Mouse (Mus musculus) hindbrain, embryonic 13.5 days (tissue): ENCODE measurements around the gene Aip. TPM values are rescaled to one million over a fixed set of nuclear protein-coding genes. Genes with fewer than 3 reads are reported as not detected.
A peak's percentile ranks its signal among the peaks of the same experiment; 100 is the strongest.

Experiments used
- ATAC-seq: fragments of 200-750 bp; cut with Nextera tagmentation; 2 replicates; pipeline ENCODE4 v1.8.0; 2017; ENCODE audit warnings: moderate TSS enrichment; ENCODE audit not compliant: low FRiP score
- H3K27ac ChIP-seq: fragments of 300-500 bp; sonication (generic); 2 replicates; pipeline ENCODE4 v1.5.1; 2015; ENCODE audit warnings: inconsistent platforms, mild to moderate bottlenecking, moderate library complexity
- H3K27me3 ChIP-seq: fragments of 300-500 bp; sonication (generic); 2 replicates; pipeline ENCODE4 v1.6.1; 2015; ENCODE audit warnings: mild to moderate bottlenecking, inconsistent platforms
- H3K36me3 ChIP-seq: fragments of 300-500 bp; sonication (generic); 2 replicates; pipeline ENCODE4 v1.6.1; 2015; ENCODE audit warnings: mild to moderate bottlenecking, inconsistent platforms
- H3K4me1 ChIP-seq: fragments of 300-500 bp; sonication (generic); replicated peaks from 2 replicates; pipeline ENCODE4 v1.6.1; 2015; ENCODE audit warnings: inconsistent platforms
- H3K4me2 ChIP-seq: fragments of 300-500 bp; sonication (generic); 2 replicates; pipeline ENCODE4 v1.6.1; 2015; ENCODE audit warnings: inconsistent platforms, mild to moderate bottlenecking, moderate library complexity
- H3K4me3 ChIP-seq: fragments of 300-500 bp; sonication (generic); 2 replicates; pipeline ENCODE4 v1.5.1; 2015; ENCODE audit warnings: mild to moderate bottlenecking, inconsistent platforms
- H3K9ac ChIP-seq: fragments of 300-500 bp; sonication (generic); 2 replicates; pipeline ENCODE4 v1.6.1; 2015; ENCODE audit warnings: mild to moderate bottlenecking, inconsistent platforms
- H3K9me3 ChIP-seq: fragments of 300-500 bp; sonication (generic); 2 replicates; pipeline ENCODE4 v1.6.1; 2016; ENCODE audit warnings: inconsistent platforms
- WGBS: fragments of 180-500 bp; shearing (Covaris S2); methylation state at CpG from one replicate; pipeline ENCODE4 v1.1.7; 2015; 5-methylcytosine and 5-hydroxymethylcytosine counted together
- polyA plus RNA-seq: library from polyadenylated mRNA; unstranded; fragments of >200 nt; fragmentation: Nextera tagmentation; extraction: Ambion mirVana; gene quantifications from 2 replicates; pipeline ENCODE4 v1.2.1, GENCODE M21; 2015

Aip gene
- polyA plus RNA-seq, 1 experiment from 2014 or later = 90.3 TPM

DNA sequence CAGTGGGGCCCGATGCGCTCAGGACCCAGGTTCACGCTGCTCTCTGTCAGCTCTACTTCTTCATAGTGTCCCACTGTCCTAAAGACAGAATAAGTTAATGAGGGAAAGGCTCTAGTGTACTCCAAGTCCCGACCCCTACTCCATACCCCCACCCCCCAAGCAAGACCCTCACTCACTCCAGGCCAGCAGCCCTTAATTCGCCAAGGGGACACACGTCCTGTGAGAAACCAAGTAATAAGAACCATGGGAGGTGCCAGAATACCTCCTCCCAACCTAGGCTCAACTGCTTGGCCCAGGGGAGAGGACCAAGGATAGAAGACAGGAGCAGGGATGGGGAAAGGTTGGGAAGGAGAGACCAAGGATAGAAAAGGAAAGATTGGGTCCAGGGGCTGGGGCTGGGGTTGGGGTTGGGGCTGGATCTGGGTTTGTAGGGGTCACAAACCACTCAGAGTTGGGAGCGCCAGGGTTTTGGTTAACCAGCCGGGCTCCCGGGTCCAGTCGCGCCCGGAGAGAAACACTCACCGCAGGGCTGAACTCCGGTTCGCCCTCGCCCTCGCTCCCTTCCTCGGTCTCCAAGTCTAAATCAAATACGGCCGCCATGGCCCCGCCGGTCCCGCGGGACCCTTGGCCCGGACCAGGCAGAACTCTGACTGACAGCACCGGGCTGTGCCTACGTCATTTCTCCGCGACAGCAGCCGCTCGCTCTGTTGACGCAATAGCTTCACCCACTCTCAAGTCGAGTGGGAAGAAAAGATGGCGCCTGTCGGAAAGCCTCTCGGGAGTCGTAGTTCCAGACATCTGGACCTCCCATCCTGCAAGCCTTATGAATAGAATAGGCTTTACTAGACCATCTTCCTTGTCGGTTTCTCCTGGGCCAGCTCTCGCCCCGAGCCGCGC is 37.2 kb upstream of the Aip start, which contains the start of gene Rps6kb2:
TSS of gene Rps6kb2 (minus strand) at position 709 of the 897 bp plus-strand sequence.
- Histone ChIP-seq H3K36me3 (peaks cover 37% of the 10 kb centered on the region), H3K4me2 (peak within 1 kb of the TSS; percentile 97), H3K4me1 (peaks cover 27% of the 10 kb centered on the region), H3K27me3 (no peaks in the 10 kb centered on the region), H3K4me3 (peak within 1 kb of the TSS; percentile 66), H3K9me3 (no peaks in the 10 kb centered on the region), H3K9ac (peak within 1 kb of the TSS; percentile 79), H3K27ac (peak within 1 kb of the TSS; percentile 91)
- peak; percentile 90 for ATAC-seq
- 7% methylated on average over 42 of the region's 42 CpGs for WGBS

DNA sequence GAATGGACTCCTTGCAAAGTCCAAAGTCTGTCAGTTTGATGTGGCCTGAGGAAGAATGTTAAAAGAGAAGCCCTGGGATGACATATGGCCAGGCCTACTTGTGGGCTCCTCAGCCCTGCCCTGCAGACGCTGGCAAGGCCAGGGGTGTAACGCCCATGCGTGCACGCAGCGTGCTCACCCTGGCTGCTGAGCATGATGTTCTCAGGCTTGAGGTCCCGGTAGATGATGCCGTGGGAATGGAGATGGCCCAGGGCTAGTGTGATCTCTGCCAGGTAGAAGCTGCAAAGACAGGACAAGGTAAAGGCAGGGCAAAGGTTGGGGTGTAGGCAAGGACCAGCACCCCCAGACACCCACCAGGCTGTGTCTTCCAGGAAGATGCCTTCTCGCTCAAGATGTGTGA is 33.4 kb upstream of the Aip start:
- no peaks in the 10 kb centered on the region for H3K9me3 ChIP-seq
- no peak overlapping the region for H3K9ac ChIP-seq
- ATAC-seq = no peak
- H3K36me3 ChIP-seq = peaks cover 64% of the 10 kb centered on the region
- H3K4me3 ChIP-seq = no peak overlapping the region
- H3K4me1 ChIP-seq = peaks cover 26% of the 10 kb centered on the region
- no peaks in the 10 kb centered on the region for H3K27me3 ChIP-seq
- no peak overlapping the region for H3K4me2 ChIP-seq
- no peak overlapping the region for H3K27ac ChIP-seq
- 96% methylated on average over 8 of the region's 8 CpGs for WGBS

DNA sequence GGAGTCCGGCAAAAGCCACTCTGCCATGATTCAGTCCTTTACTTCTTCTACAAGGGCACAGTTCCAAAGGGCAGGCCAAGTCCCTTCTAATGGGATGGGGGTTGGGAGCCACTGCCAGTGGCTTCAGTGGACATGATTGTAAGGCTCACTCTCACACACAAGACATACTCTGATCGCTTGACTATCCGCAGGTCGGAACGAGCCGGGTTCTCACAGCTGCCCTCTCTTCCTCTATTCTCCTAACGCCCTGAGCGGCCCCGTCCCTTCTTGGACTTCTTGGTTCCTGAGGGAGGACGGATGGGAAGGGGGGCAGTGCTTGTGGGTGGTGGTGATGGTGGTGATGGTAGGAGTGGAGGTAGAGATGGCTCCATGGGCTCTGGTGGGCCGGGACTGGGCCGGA is 31.1 kb upstream of the Aip start:
- Histone ChIP-seq H3K27me3 (no peaks in the 10 kb centered on the region), H3K27ac (no peak overlapping the region), H3K9me3 (no peaks in the 10 kb centered on the region), H3K9ac (no peak overlapping the region), H3K4me3 (no peak overlapping the region), H3K4me1 (peaks cover 8% of the 10 kb centered on the region; the same call in 1 of the 2 replicates), H3K36me3 (peaks cover 82% of the 10 kb centered on the region), H3K4me2 (no peak overlapping the region)
- 86% methylated on average over 12 of the region's 12 CpGs for WGBS
- no peak for ATAC-seq

DNA sequence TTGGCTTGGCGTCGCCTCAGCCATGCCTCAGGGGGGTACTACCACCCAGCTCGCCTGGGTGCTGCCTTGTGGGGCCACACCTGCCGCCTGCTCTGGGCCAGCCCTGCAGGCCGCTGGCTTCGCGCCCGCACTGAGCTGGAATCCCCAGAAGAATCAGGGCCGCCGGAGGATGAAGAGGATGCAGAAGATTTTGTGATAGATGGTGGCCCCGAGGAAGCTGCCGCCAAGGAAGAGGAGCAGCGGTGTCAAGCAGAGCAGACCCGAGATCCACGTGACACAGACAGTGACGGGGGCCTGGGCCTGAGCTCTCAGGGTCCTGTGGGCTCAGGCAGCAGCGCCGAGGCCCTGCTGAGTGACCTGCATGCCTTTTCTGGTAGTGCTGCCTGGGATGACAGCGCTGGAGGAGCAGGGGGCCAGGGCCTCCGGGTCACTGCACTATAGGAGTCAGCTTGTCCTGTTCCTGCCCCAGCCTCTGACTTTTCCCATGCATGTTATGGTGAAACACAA is 30.5 kb upstream of the Aip start:
- H3K27me3 ChIP-seq = no peaks in the 10 kb centered on the region
- no peak for ATAC-seq
- WGBS = 63% methylated on average over 20 of the region's 20 CpGs
- H3K4me3 ChIP-seq = no peak overlapping the region
- H3K36me3 ChIP-seq = peaks cover 80% of the 10 kb centered on the region
- no peaks in the 10 kb centered on the region for H3K9me3 ChIP-seq
- 0 out of 2 replicates have a peak, but pooled peaks cover 6% of the 10 kb centered on the region for H3K4me1 ChIP-seq
- H3K4me2 ChIP-seq = no peak overlapping the region
- H3K9ac ChIP-seq = 0 out of 2 replicates have a peak overlapping the region, but pooled peaks have one; percentile 24
- H3K27ac ChIP-seq = peak overlapping the region; percentile 48; the same call in 1 of the 2 replicates

DNA sequence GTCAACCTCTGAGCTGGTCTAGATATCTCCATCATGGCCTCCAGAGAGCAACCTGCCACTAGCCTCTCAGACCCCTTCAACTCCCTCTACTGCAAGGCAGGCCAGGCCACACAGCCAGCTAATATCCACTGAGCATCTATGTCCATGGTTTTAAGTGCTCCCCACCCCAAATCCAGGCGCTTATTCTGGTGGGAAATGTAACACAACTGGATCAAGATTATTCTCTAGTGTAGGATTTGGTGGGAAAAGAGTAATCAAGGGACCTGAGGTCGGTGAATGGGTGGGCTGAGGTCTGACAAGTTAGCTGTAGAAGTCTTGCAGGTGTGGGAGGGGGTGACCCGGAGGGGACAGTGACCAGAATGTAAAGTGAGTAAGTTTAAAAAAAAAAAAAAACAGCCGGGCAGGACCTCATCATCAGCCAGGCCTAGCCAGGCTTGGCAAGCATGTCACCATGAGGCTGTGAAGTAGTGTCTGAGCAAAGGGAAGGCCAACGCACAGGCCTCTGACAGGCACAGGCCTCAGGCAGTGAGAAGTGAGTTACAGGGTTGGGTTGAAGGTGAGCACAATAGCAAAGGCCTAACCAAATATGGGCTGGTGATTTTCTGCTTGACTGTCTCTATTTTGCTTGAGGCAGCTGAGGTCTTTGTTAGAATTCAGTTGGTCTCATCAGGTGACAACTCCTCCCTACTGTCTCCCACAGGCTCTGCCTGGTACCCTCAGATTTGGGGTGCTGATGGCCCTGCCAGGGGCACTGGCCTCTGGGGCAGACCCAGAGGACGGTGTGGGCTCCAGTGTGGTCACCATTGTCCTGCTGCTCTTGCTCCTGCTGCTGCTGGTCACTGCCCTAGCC is 29.8 kb upstream of the Aip start:
- peaks cover 4% of the 10 kb centered on the region; the same call in 1 of the 2 replicates for H3K4me1 ChIP-seq
- no peak overlapping the region for H3K4me3 ChIP-seq
- no peak for ATAC-seq
- no peaks in the 10 kb centered on the region for H3K9me3 ChIP-seq
- H3K4me2 ChIP-seq = no peak overlapping the region
- 0 out of 2 replicates have a peak overlapping the region, but pooled peaks have one; percentile 24 for H3K9ac ChIP-seq
- H3K36me3 ChIP-seq = peaks cover 81% of the 10 kb centered on the region
- H3K27me3 ChIP-seq = no peaks in the 10 kb centered on the region
- WGBS = 63% methylated on average over 6 of the region's 6 CpGs
- peak overlapping the region; percentile 48; the same call in 1 of the 2 replicates for H3K27ac ChIP-seq

DNA sequence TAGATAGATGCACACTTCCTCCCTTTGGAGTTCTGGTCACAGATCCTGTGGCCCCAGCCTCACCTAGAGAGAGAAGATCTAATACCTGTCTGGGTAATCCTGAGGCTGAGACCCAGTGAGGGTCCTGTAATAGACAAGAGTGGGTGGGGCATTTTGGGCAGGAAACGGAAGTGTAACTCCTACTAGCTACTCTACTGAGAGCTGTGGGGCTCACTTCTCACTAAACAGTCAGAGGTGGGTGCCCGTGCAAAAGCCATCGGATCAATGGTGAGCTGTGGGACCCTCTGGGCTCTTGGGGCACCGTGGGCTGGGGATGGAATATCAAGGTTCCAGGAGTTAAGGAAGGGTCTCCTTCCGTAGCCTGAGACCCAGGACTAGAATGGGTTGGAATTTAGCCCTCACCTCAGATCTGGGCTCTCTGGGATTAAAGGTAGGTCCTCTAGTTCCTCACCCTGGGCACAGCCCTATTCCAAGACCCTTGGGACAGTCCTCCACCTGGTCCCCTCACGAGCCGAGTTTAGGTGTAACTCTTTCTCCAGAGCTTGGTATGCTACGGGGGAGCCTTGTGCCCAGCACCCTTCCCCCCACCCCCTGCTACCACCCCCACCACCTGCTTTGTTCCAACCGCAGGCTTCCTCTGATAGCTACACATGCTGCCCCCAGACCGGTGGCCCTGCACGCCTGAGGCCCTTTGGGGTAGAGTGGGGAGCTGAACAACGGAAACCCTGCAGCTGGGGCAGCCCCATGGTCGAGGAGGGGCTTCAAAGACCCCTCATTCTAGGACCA is 29.0 kb upstream of the Aip start:
- no peak overlapping the region for H3K4me3 ChIP-seq
- H3K9ac ChIP-seq = 0 out of 2 replicates have a peak overlapping the region, but pooled peaks have one; percentile 1
- no peak for ATAC-seq
- H3K4me1 ChIP-seq = peaks cover 12% of the 10 kb centered on the region
- H3K27me3 ChIP-seq = no peaks in the 10 kb centered on the region
- H3K4me2 ChIP-seq = no peak overlapping the region
- WGBS = 81% methylated on average over 13 of the region's 13 CpGs
- peaks cover 82% of the 10 kb centered on the region for H3K36me3 ChIP-seq
- H3K27ac ChIP-seq = no peak overlapping the region
- no peaks in the 10 kb centered on the region for H3K9me3 ChIP-seq

DNA sequence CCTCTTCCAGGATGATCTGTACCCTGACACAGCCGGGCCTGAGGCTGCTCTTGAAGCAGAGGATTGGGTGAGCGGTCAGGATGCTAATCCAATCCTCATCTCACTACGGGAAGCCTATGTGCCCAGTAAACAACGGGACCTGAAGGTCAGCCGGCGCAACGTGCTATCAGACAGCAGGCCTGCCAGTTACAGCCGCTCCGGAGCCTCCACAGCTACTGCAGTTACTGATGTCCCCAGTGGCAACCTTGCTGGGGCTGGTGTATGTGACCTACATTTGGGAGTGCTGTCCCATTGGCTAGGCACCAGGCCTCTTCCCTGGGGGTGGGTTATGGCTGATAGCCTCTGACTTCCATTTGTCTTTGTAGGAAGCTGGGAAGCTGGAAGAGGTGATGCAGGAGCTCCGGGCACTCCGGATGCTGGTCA is 27.6 kb upstream of the Aip start, which contains the start of gene Ptprcap:
TSS of gene Ptprcap (plus strand) at position 373 of the 423 bp plus-strand sequence.
- Histone ChIP-seq H3K4me3 (no peak within 1 kb of the TSS), H3K4me1 (peaks cover 22% of the 10 kb centered on the region), H3K27me3 (no peaks in the 10 kb centered on the region), H3K36me3 (peaks cover 68% of the 10 kb centered on the region), H3K27ac (peak within 1 kb of the TSS; percentile 30; the same call in 1 of the 2 replicates), H3K9me3 (no peaks in the 10 kb centered on the region), H3K9ac (peak within 1 kb of the TSS; percentile 35), H3K4me2 (no peak within 1 kb of the TSS)
- WGBS = 81% methylated on average over 11 of the region's 11 CpGs
- ATAC-seq = no peak

DNA sequence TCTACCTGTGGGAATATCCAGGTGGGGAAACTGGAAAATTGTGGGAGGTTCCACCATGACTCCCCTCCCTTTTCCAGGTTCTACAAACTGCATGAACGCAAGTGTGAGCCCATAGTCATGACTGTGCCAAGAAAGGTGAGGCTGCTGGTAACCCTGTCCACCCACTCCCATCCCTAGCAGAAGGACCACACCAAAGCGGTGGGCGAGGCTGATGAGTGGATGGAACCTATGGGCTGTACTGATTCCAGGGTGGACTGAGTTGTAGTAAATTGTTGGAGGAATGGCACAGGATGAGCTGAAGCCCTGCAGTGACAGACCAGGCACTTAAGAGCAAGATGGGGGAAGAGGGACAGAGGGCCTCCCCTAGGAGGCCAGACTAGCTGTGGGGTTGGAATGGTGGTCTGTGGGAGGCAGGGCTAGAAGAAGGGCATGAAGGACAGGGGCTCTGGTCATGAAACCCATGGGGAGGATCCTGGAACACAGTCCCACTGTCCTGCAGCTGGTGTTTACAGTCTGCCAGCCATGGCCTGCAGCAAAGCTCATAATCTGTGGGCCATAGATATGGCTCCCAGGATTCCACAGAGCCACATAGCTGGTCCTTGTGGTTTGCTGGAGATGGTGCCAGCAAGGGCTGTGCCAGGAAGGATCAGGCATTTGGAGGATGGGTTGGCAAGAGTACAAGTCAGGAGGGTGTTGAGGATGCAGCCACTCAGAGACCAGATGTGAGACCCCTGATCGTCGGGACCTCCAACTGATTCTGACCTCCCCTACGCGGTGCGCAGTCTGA is 27.0 kb upstream of the Aip start:
- no peak for ATAC-seq
- peaks cover 62% of the 10 kb centered on the region for H3K36me3 ChIP-seq
- no peaks in the 10 kb centered on the region for H3K9me3 ChIP-seq
- no peak overlapping the region for H3K4me2 ChIP-seq
- H3K4me3 ChIP-seq = no peak overlapping the region
- no peaks in the 10 kb centered on the region for H3K27me3 ChIP-seq
- peak overlapping the region; percentile 35 for H3K9ac ChIP-seq
- H3K27ac ChIP-seq = no peak overlapping the region; the same call in 1 of the 2 replicates
- 78% methylated on average over 8 of the region's 8 CpGs for WGBS
- peaks cover 28% of the 10 kb centered on the region for H3K4me1 ChIP-seq

DNA sequence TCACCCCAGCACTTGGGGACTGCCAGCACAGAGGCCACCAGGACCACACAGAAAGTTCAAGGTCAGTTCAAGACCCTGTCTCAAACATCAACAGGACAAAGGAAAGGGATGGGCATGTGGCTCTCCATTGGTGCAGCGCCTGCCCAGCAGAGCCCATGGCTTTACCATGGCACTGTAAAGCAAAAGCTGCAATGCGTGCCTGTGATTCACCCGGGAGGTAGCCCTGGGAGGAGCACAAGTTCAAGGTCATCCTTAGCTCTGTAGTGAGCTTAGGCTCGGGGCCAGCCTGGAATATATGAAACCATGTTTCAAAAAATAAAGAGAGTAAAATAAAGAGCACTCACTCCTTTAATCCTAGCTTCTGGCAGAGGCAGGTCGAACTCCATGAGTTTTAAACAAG is 26.2 kb upstream of the Aip start:
- H3K27me3 ChIP-seq = no peaks in the 10 kb centered on the region
- H3K4me3 ChIP-seq = no peak overlapping the region
- ATAC-seq = no peak
- H3K4me1 ChIP-seq = peaks cover 32% of the 10 kb centered on the region
- no peak overlapping the region for H3K27ac ChIP-seq
- 89% methylated on average over 5 of the region's 5 CpGs for WGBS
- H3K4me2 ChIP-seq = no peak overlapping the region
- H3K9me3 ChIP-seq = no peaks in the 10 kb centered on the region
- H3K9ac ChIP-seq = no peak overlapping the region
- peaks cover 54% of the 10 kb centered on the region for H3K36me3 ChIP-seq

DNA sequence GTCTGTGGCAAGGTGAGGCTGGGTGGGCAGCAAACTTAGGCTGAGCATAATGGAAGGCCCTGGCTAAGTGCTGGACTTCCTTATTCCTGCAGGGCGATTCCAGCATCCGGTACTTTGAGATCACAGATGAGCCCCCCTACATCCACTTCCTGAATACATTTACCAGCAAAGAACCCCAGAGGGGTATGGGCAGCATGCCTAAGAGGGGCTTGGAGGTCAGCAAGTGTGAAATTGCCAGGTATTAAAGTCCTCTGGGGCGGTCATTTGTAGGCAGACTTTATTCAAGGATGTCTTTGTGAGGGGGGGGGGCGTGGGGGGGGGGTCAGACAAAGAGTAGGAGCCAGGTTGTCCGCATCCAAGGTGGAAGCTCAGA is 25.8 kb upstream of the Aip start:
- 76% methylated on average over 5 of the region's 5 CpGs for WGBS
- no peak overlapping the region for H3K4me2 ChIP-seq
- H3K27me3 ChIP-seq = no peaks in the 10 kb centered on the region
- ATAC-seq = no peak
- H3K9ac ChIP-seq = no peak overlapping the region
- no peak overlapping the region for H3K4me3 ChIP-seq
- no peak overlapping the region for H3K27ac ChIP-seq
- H3K9me3 ChIP-seq = no peaks in the 10 kb centered on the region
- H3K4me1 ChIP-seq = peaks cover 32% of the 10 kb centered on the region
- H3K36me3 ChIP-seq = peaks cover 50% of the 10 kb centered on the region
